Mouse (Mus musculus) left cerebral cortex, adult 9 months (tissue): ENCODE data around the gene 4933402E13Rik.

Experiments
- DNase-seq, 2 experiments: peaks; one replicate each; pipeline ENCODE4 v3.0.0; 2022; ENCODE audit warnings: low spot score in 2 of 2

The 4933402E13Rik gene

DNA sequence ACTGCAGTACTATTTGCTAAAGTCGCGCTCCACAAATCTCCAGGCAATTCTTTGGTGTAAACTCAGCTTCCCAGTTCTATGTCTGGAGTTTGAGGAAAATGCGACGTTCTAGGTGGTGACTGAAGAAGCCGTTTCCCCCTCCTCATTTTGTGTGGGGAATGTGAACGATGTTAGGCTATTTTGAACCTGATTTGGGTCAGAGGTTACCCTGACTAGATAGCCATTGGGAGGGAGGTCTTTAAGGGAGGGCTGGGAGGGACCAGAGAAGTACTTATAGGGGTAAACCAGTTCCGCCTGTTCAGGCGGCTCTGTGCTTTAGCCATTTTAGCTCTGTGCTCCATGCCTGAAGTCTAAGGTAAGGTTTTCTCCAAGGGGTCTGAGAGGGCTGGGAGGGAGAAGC lies at the start of gene 4933402E13Rik:
Gene 4933402E13Rik, plus strand, starts transcription at position 301 of the 400 bp plus-strand sequence.
- DNase-seq: no peak
